Mouse (Mus musculus): ENCODE data around the gene Prrc2b.

The Prrc2b gene

GRCm38 (mm10) chr2:32187019-32187551 lies 36.2 kb downstream of the Prrc2b start:
- no peak for DNase-seq (ENCODE audit: low spot score)

GRCm38 (mm10) chr2:32187649-32188048 lies 36.8 kb downstream of the Prrc2b start:
- no peak for DNase-seq (ENCODE audit: low spot score)

- DNase-seq (ENCODE audit: low spot score): no peak
Observed at GRCm38 (mm10) chr2:32189060-32189681, 38.3 kb downstream of the Prrc2b start.

GRCm38 (mm10) chr2:32190620-32191019 lies 39.7 kb downstream of the Prrc2b start:
- no peak for DNase-seq (ENCODE audit: low spot score)

GRCm38 (mm10) chr2:32191872-32192507 lies 41.1 kb downstream of the Prrc2b start:
- DNase-seq (ENCODE audit: low spot score): peak; percentile 51

- peak; percentile 3 for DNase-seq (ENCODE audit: low spot score)
Observed at GRCm38 (mm10) chr2:32198977-32199376, 48.1 kb downstream of the Prrc2b start.

GRCm38 (mm10) chr2:32200033-32200432 lies 49.2 kb downstream of the Prrc2b start:
- no peak for DNase-seq (ENCODE audit: low spot score)

- no peak for DNase-seq (ENCODE audit: low spot score)
Observed at GRCm38 (mm10) chr2:32200712-32201111, 49.8 kb downstream of the Prrc2b start.

- DNase-seq (ENCODE audit: low spot score): peak; percentile 3
Observed at GRCm38 (mm10) chr2:32201527-32201926, 50.6 kb downstream of the Prrc2b start.

- no peak for DNase-seq (ENCODE audit: low spot score)
Observed at GRCm38 (mm10) chr2:32203853-32204252, 53.0 kb downstream of the Prrc2b start.

- DNase-seq (ENCODE audit: low spot score): no peak
Observed at GRCm38 (mm10) chr2:32207682-32208081, 56.8 kb downstream of the Prrc2b start.

GRCm38 (mm10) chr2:32211689-32212088 lies 60.8 kb downstream of the Prrc2b start:
- no peak for DNase-seq (ENCODE audit: low spot score)

GRCm38 (mm10) chr2:32213000-32213399 lies 62.1 kb downstream of the Prrc2b start:
- DNase-seq (ENCODE audit: low spot score): no peak

GRCm38 (mm10) chr2:32215576-32215975 lies 64.7 kb downstream of the Prrc2b start:
- DNase-seq (ENCODE audit: low spot score): no peak

GRCm38 (mm10) chr2:32216506-32216905 lies 65.6 kb downstream of the Prrc2b start:
- no peak for DNase-seq (ENCODE audit: low spot score)

GRCm38 (mm10) chr2:32217656-32218055 lies 66.8 kb downstream of the Prrc2b start:
- no peak for DNase-seq (ENCODE audit: low spot score)

- no peak for DNase-seq (ENCODE audit: low spot score)
Observed at GRCm38 (mm10) chr2:32218113-32218512, 67.2 kb downstream of the Prrc2b start.

GRCm38 (mm10) chr2:32218541-32219334 lies 67.9 kb downstream of the Prrc2b start:
- DNase-seq (ENCODE audit: low spot score): no peak

- no peak for DNase-seq (ENCODE audit: low spot score)
Observed at GRCm38 (mm10) chr2:32219501-32219900, 68.6 kb downstream of the Prrc2b start.

- DNase-seq (ENCODE audit: low spot score): no peak
Observed at GRCm38 (mm10) chr2:32220021-32220420, 69.1 kb downstream of the Prrc2b start.

GRCm38 (mm10) chr2:32220969-32221368 lies 70.1 kb downstream of the Prrc2b start:
- no peak for DNase-seq (ENCODE audit: low spot score)

GRCm38 (mm10) chr2:32221577-32221976 lies 70.7 kb downstream of the Prrc2b start:
- no peak for DNase-seq (ENCODE audit: low spot score)

GRCm38 (mm10) chr2:32222057-32222456 lies 71.2 kb downstream of the Prrc2b start:
- no peak for DNase-seq (ENCODE audit: low spot score)

Data from retina, embryonic 14.5 days (tissue).